Mouse (Mus musculus): ENCODE data around the gene Tas2r125.
"Not testable (repeated sequence)": the region's sequence is repeated elsewhere in the genome, so short reads cannot be mapped to it uniquely, and the experiment has no call there.

The Tas2r125 gene

GRCm38 (mm10) chr6:132909351-132909750, at the start of gene Tas2r125:
Gene Tas2r125, plus strand, starts transcription at chr6:132909651.
- DNase-seq: no peak

DNA sequence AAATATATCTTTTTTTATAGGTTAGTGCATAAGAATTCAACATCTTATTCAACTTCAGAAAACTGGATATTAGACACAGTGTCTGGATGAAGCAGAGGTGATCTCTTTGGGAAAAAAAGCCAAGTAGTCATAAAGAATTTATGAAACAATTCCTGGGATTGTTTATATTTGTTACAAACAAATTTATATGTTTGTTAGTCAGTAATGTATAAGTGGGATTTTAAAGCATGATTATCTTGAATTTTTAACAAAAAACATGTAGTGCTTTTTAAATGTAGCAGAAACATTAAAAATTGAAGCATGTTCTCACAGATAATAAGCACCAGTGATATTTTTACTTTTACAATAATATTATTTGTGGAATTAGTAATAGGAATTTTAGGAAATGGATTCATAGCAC, 41.7 kb upstream of the Tas2r125 start, which contains the start of gene Tas2r110:
Tas2r110 (plus strand) TSS at position 301 of the 400 bp plus-strand sequence.
- no peak for DNase-seq

- DNase-seq: no peak
Measured at GRCm38 (mm10) chr6:132892711-132893110, 16.7 kb upstream of the Tas2r125 start, which contains the start of gene Tas2r113. Gene Tas2r113, plus strand, starts transcription at chr6:132893011.

DNA sequence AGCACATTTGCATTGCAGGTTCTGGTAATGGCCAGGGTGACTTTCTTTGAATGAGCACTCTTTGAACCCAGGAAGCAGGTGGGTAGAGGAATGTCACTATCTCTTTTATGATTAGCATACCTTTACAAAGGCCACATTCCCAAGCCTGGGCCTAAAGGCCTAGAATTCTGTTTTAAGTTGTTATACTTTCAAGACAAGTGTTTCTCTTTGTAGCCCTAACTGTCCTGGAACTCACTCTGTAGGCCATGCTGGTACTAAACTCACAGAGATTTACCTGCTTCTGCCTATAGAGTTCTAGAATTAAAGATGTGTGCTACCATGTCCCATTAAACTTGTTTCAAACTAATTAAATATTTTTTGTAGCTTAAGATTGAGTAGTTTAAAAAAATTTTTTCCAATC, 31.9 kb downstream of the Tas2r125 start:
- not testable (repeated sequence) for DNase-seq

DNA sequence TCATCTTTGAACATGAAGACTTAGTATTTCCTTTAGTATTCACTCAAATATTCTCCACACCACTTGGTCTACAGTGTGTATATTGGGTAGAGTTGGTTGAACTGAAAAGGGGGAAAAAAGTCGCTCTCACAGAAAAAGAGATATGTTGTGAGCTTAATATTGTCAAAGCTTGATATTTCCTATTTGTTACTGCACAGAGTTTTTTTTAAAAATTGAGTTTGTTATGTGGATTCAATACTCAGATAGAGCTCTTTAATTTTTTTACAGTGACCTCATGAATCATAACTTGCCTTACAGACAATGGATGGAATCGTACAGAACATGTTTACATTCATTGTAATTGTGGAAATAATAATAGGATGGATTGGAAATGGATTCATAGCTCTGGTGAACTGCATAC, 41.4 kb downstream of the Tas2r125 start, which contains the start of gene Tas2r129:
Tas2r129 (plus strand) TSS at position 301 of the 400 bp plus-strand sequence.
- no peak for DNase-seq

DNA sequence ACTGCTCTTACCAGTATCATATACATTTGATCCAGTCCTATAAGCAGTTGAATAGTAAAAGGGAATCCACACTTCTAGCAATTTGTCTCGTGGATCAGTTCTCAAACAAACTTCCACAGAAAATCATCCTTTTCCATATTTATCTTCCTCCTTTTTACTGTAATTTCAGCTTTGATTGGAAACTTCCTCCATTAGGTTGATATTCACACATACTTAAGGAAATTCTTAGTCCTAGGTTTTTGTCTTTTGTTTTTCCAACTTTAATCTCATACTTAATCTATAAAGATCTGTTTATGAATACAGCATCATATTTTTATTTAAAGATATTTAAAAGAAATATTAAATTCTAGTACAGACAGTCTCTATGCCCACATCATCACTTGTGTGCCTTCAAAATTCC, 48.4 kb downstream of the Tas2r125 start, which contains the start of gene Tas2r131:
Tas2r131 (minus strand) TSS at position 101 of the 400 bp plus-strand sequence.
- DNase-seq: no peak

Data from cerebellum, adult 11-12 months (tissue).